Mouse (Mus musculus) megakaryocyte, embryonic 14.5 days (primary cell): Measurements from ENCODE around the gene Col23a1. TPM values are rescaled to one million over a fixed set of nuclear protein-coding genes. Genes with fewer than 3 reads are reported as not detected.
"Not testable (repeated sequence)": the region's sequence is repeated elsewhere in the genome, so short reads cannot be mapped to it uniquely, and the experiment has no call there.

Experiments used
- H3K27me3 ChIP-seq: replicated peaks from 2 replicates; pipeline ENCODE3; 2012; ENCODE audit warnings: inconsistent platforms
- H3K36me3 ChIP-seq: replicated peaks from 2 replicates; pipeline ENCODE3; 2012; ENCODE audit warnings: low read length, inconsistent platforms, mixed read lengths
- H3K4me1 ChIP-seq: 2 replicates; pipeline ENCODE4 v1.6.1; 2012; ENCODE audit warnings: inconsistent platforms
- H3K4me3 ChIP-seq: replicated peaks from 2 replicates; pipeline ENCODE3; 2012; ENCODE audit warnings: moderate library complexity, mild to moderate bottlenecking, inconsistent platforms
- H3K9me3 ChIP-seq: 2 replicates; pipeline ENCODE4 v1.6.1; 2012; ENCODE audit warnings: inconsistent platforms
- FLI1 ChIP-seq: IDR thresholded peaks from 2 replicates; pipeline ENCODE4 v1.6.1; 2012; ENCODE audit warnings: low read length, inconsistent platforms, mixed read lengths
- GATA1 ChIP-seq: IDR thresholded peaks from 3 replicates; pipeline ENCODE4 v1.6.1; 2012; ENCODE audit warnings: mixed read lengths, low read length, inconsistent platforms, borderline replicate concordance
- polyA plus RNA-seq: library from polyadenylated mRNA; stranded (reverse); fragments of >175 nt; gene quantifications from 2 replicates; pipeline ENCODE4 v1.2.3, GENCODE M21; 2012; ENCODE audit warnings: low replicate concordance; ENCODE audit not compliant: insufficient read depth

The Col23a1 gene
- polyA plus RNA-seq, 1 experiment = 0.21 TPM

GRCm38 (mm10) chr11:51597553-51597952, 307.8 kb downstream of the Col23a1 start:
- Histone ChIP-seq H3K36me3 (peaks cover 98% of the 10 kb centered on the region), H3K27me3 (no peaks in the 10 kb centered on the region), H3K4me1 (peaks cover 48% of the 10 kb centered on the region), H3K4me3 (no peak overlapping the region), H3K9me3 (no peaks in the 10 kb centered on the region)
- no peak for TF ChIP-seq GATA1
- TF ChIP-seq FLI1 = no peak

- no peaks in the 10 kb centered on the region for H3K9me3 ChIP-seq
- no peaks in the 10 kb centered on the region for H3K27me3 ChIP-seq
- TF ChIP-seq GATA1 (no peak), FLI1 (no peak)
- H3K36me3 ChIP-seq = peaks cover 85% of the 10 kb centered on the region
- H3K4me1 ChIP-seq = peaks cover 54% of the 10 kb centered on the region
- no peak overlapping the region for H3K4me3 ChIP-seq
Measured at GRCm38 (mm10) chr11:51602253-51602652, 312.5 kb downstream of the Col23a1 start.

GRCm38 (mm10) chr11:51605602-51606446, 316.1 kb downstream of the Col23a1 start:
- Histone ChIP-seq H3K4me3 (peak overlapping the region; percentile 95), H3K27me3 (no peaks in the 10 kb centered on the region), H3K9me3 (no peaks in the 10 kb centered on the region), H3K36me3 (peaks cover 49% of the 10 kb centered on the region), H3K4me1 (peaks cover 71% of the 10 kb centered on the region)
- TF ChIP-seq FLI1 = no peak; the same call in 1 of the 2 replicates
- no peak for TF ChIP-seq GATA1

GRCm38 (mm10) chr11:51606447-51607095, 316.9 kb downstream of the Col23a1 start, which contains the start of gene Hnrnpab:
Hnrnpab (minus strand) TSS chr11:51606847.
- Histone ChIP-seq H3K4me1 (peaks cover 71% of the 10 kb centered on the region), H3K4me3 (peak within 1 kb of the TSS; percentile 95), H3K27me3 (no peaks in the 10 kb centered on the region), H3K9me3 (no peaks in the 10 kb centered on the region), H3K36me3 (peaks cover 42% of the 10 kb centered on the region)
- TF ChIP-seq GATA1 (no peak), FLI1 (no peak; the same call in 1 of the 2 replicates)

- no peak for TF ChIP-seq FLI1
- TF ChIP-seq GATA1 = no peak
Measured at GRCm38 (mm10) chr11:51607096-51607738, 317.5 kb downstream of the Col23a1 start.

GRCm38 (mm10) chr11:51609266-51609909, 319.7 kb downstream of the Col23a1 start:
- Histone ChIP-seq H3K4me1 (peaks cover 67% of the 10 kb centered on the region), H3K36me3 (peaks cover 14% of the 10 kb centered on the region), H3K9me3 (no peaks in the 10 kb centered on the region), H3K4me3 (peak overlapping the region; percentile 83), H3K27me3 (no peaks in the 10 kb centered on the region)
- TF ChIP-seq GATA1 (no peak), FLI1 (no peak)

More at GRCm38 (mm10) chr11:51607096-51607738, 317.5 kb downstream of the Col23a1 start:
- Histone ChIP-seq H3K4me3 (peak overlapping the region; percentile 95), H3K4me1 (peaks cover 67% of the 10 kb centered on the region), H3K9me3 (no peaks in the 10 kb centered on the region), H3K36me3 (peaks cover 35% of the 10 kb centered on the region), H3K27me3 (no peaks in the 10 kb centered on the region)

GRCm38 (mm10) chr11:51609940-51610339, 320.2 kb downstream of the Col23a1 start:
- H3K4me1 ChIP-seq = peaks cover 67% of the 10 kb centered on the region
- H3K9me3 ChIP-seq, H3K27me3 ChIP-seq, H3K36me3 ChIP-seq, H3K4me3 ChIP-seq: not testable (repeated sequence)

GRCm38 (mm10) chr11:51614256-51614655, 324.5 kb downstream of the Col23a1 start:
- no peak for TF ChIP-seq GATA1
- no peak for TF ChIP-seq FLI1
- Histone ChIP-seq H3K4me1 (peaks cover 61% of the 10 kb centered on the region), H3K27me3 (no peaks in the 10 kb centered on the region), H3K9me3 (no peaks in the 10 kb centered on the region), H3K4me3 (peak overlapping the region; percentile 92), H3K36me3 (no peaks in the 10 kb centered on the region)

GRCm38 (mm10) chr11:51615129-51615528, 325.4 kb downstream of the Col23a1 start:
- no peaks in the 10 kb centered on the region for H3K9me3 ChIP-seq
- no peaks in the 10 kb centered on the region for H3K36me3 ChIP-seq
- peaks cover 54% of the 10 kb centered on the region for H3K4me1 ChIP-seq
- TF ChIP-seq GATA1 (no peak), FLI1 (no peak)
- H3K27me3 ChIP-seq = no peaks in the 10 kb centered on the region
- H3K4me3 ChIP-seq = peak overlapping the region; percentile 92
